Mouse (Mus musculus) macrophage (primary cell): ENCODE measurements around the gene Dgcr8. TPM values are rescaled to one million over a fixed set of nuclear protein-coding genes. Genes with fewer than 3 reads are reported as not detected.

Source experiments
- H3K27ac ChIP-seq: fragments of 350-480 bp; formaldehyde crosslinking; 2 replicates; pipeline ENCODE4 v1.9.0; 2021
- H3K36me3 ChIP-seq: fragments of 350-480 bp; formaldehyde crosslinking; 2 replicates; pipeline ENCODE4 v1.9.0; 2021; ENCODE audit errors: inconsistent target
- H3K4me3 ChIP-seq: fragments of 350-480 bp; formaldehyde crosslinking; 2 replicates; pipeline ENCODE4 v1.9.0; 2021; ENCODE audit errors: inconsistent target
- H3K79me2 ChIP-seq: fragments of 350-480 bp; formaldehyde crosslinking; 2 replicates; pipeline ENCODE4 v1.9.0; 2021; ENCODE audit errors: inconsistent target
- WGBS: methylation state at CpG from one replicate; pipeline ENCODE4 v1.1.7; 2026; ENCODE audit warnings: inconsistent platforms; ENCODE audit not compliant: missing documents; 5-methylcytosine and 5-hydroxymethylcytosine counted together
- polyA plus RNA-seq: library from polyadenylated mRNA; stranded (reverse); fragments of 250-400 nt; gene quantifications from 3 replicates; pipeline ENCODE4 v1.2.4, GENCODE M21; 2018; ENCODE audit warnings: inconsistent platforms

Gene Dgcr8
- polyA plus RNA-seq, 1 experiment from 2014 or later: 12.9 TPM

- no peak overlapping the region for H3K4me3 ChIP-seq
These were observed 67.5 kb downstream of the Dgcr8 start for GRCm38 (mm10) chr16:18221543-18221898.

DNA sequence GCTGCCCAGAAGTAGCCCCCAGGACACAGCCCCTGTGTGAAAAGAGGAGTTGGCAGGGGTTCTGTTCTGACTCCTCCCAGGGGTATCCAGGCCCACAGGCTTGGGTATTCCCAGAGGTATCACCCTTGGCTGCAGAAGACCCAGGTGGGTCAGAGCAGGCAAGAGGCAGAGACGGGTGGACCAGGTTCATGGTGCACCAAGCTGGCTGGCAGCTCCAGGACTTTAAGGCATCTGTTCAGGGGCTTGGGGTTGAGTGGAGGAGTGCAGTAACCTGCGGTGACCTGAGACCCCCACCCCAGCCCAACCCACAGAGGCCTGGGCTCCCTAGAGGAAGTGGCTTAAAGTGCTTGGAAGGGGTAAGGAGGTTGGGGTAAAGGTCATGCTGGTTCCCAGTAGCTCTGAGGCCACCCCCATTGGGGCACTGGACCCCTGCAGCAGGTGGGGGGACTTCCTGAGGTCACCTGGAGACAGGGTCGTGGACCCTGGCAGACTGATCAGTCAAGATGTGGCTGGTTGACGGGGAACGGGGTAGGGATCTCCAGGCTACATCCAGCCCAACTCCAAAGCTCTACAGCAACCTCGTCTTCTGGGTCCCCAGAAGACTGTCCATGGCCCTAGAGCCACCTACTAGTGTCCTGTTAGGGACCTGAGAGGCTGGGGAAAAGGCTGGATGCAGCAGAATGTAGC, 68.0 kb downstream of the Dgcr8 start:
- no peak overlapping the region for H3K27ac ChIP-seq
- WGBS: 87% methylated on average over 6 of the region's 6 CpGs
- no peak overlapping the region for H3K4me3 ChIP-seq

More at GRCm38 (mm10) chr16:18221543-18221898, 67.5 kb downstream of the Dgcr8 start:
- no peaks in the 10 kb centered on the region for H3K79me2 ChIP-seq
- peaks cover 15% of the 10 kb centered on the region for H3K36me3 ChIP-seq
- H3K27ac ChIP-seq: no peak overlapping the region
- 73% methylated on average over 11 of the region's 11 CpGs for WGBS

GRCm38 (mm10) chr16:18220001-18220400, 69.0 kb downstream of the Dgcr8 start:
- H3K4me3 ChIP-seq: no peak overlapping the region
- no peak overlapping the region for H3K27ac ChIP-seq
- WGBS: 32% methylated on average over 8 of the region's 8 CpGs
- no peaks in the 10 kb centered on the region for H3K79me2 ChIP-seq
- H3K36me3 ChIP-seq: 0 out of 2 replicates have a peak, but pooled peaks cover 8% of the 10 kb centered on the region

More for the DNA sequence above, 68.0 kb downstream of the Dgcr8 start:
- Histone ChIP-seq H3K36me3 (peaks cover 9% of the 10 kb centered on the region; the same call in 1 of the 2 replicates), H3K79me2 (no peaks in the 10 kb centered on the region)

DNA sequence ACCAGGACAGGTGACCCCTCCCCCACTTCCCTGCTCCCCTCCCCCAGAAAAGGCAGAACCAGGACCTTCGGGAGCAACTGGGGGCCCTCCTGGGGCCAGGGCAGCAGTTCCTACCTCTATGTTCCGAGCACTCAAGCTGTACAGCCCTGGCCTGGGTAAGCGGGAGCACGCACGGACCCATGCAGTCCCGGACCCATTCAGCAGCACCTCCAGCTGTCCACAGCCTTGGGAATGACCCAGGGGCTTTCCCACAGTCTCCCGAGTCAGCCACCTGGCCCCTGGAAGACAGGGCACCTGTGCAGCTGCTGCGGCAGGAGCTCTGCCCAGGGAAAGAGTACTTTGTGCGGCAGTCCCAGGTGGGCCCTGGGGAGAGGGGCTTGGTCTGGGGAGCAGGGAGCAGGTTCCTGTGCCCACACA, 70.5 kb downstream of the Dgcr8 start:
- Histone ChIP-seq H3K4me3 (no peak overlapping the region), H3K79me2 (no peaks in the 10 kb centered on the region), H3K36me3 (no peaks in the 10 kb centered on the region), H3K27ac (no peak overlapping the region)
- WGBS: 96% methylated on average over 5 of the region's 9 CpGs

DNA sequence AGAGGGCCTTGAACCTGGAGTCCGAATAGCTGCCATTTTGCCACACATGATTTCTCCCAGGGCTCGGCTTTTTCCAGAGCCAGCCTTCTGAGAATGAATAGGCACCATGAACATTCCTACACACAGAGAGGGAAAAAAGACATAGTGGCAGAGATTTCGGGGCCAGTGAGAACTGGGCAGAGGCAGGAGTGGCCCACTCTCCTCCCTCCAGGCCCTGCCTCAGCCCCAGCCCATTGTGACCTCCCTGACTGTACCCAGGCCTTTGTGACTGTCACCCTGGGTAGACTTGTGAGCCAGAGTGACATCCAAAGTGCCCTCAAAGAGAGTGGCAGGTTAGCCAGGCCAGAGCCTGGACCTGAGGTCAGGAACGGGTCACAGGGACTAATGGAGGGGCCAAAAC, 71.5 kb downstream of the Dgcr8 start, which contains the start of gene Ccdc188:
TSS of gene Ccdc188 (plus strand) at position 301 of the 400 bp plus-strand sequence.
- 95% methylated on average over 4 of the region's 4 CpGs for WGBS
- no peaks in the 10 kb centered on the region for H3K79me2 ChIP-seq
- H3K36me3 ChIP-seq: no peaks in the 10 kb centered on the region
- no peak within 1 kb of the TSS for H3K27ac ChIP-seq
- no peak within 1 kb of the TSS for H3K4me3 ChIP-seq

GRCm38 (mm10) chr16:18214858-18215257, 74.2 kb downstream of the Dgcr8 start:
- Histone ChIP-seq H3K36me3 (no peaks in the 10 kb centered on the region), H3K27ac (no peak overlapping the region), H3K4me3 (no peak overlapping the region), H3K79me2 (no peaks in the 10 kb centered on the region)
- whole genome bisulfite sequencing: 84% methylated on average over 7 of the region's 7 CpGs

DNA sequence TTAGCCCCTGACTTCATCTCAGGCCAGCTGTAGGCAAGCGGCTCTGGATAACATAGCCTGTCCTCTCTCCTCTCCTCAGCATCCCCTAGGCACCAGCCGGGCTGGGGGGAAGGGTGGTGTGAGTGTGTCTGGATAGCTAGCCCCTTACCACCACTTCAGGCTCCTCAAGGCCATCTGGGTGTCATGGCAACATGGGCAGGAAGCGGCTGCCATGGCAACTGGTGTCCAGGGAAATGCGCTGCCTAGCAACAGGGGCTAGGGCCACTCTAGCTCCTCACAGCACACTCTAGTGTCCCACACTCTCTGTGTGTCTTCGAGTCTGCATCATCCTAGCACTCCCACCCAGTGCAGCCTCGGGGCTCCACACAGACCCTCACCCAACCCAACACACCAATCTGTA, 75.4 kb downstream of the Dgcr8 start:
- 73% methylated on average over 6 of the region's 6 CpGs for WGBS
- H3K27ac ChIP-seq: no peak overlapping the region
- no peak overlapping the region for H3K4me3 ChIP-seq
- no peaks in the 10 kb centered on the region for H3K79me2 ChIP-seq
- no peaks in the 10 kb centered on the region for H3K36me3 ChIP-seq

DNA sequence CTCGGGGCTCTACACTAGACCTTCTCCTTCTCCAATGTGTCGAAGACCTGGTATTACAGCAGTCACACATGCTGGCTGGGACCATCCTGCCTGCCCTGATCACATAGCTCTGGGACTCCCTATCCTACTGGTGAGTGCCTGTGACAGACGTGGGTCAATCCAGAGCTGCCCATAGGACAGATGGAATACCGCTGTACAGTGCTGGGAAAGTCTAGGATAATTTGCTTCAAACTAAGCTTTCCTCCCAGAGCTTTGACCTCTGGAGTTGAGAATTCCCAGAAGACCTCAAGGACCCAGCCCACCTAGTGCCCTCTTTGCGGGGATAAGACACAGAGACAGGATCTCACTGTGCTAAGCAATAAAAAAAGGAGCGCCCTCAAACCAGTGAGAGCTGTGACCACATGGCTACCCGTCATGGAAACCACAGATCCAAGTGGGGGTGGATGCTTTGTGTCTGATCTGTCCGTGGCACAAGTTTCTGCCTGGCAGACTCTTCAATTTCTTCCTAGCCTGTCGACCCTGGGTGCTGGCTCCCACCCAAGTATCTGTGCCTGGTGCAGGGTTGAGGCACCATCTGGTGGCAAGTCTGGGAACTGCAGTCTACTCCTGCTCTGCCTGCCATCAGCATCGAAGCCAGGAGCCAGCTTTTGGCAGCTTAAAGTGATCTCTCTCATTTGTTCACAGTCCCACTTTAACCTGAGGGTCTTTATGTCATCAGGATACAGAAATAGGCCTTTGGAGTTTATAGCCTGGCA, 77.5 kb downstream of the Dgcr8 start:
- Histone ChIP-seq H3K36me3 (no peaks in the 10 kb centered on the region), H3K27ac (no peak overlapping the region), H3K4me3 (no peak overlapping the region), H3K79me2 (no peaks in the 10 kb centered on the region)
- 44% methylated on average over 10 of the region's 10 CpGs for WGBS

DNA sequence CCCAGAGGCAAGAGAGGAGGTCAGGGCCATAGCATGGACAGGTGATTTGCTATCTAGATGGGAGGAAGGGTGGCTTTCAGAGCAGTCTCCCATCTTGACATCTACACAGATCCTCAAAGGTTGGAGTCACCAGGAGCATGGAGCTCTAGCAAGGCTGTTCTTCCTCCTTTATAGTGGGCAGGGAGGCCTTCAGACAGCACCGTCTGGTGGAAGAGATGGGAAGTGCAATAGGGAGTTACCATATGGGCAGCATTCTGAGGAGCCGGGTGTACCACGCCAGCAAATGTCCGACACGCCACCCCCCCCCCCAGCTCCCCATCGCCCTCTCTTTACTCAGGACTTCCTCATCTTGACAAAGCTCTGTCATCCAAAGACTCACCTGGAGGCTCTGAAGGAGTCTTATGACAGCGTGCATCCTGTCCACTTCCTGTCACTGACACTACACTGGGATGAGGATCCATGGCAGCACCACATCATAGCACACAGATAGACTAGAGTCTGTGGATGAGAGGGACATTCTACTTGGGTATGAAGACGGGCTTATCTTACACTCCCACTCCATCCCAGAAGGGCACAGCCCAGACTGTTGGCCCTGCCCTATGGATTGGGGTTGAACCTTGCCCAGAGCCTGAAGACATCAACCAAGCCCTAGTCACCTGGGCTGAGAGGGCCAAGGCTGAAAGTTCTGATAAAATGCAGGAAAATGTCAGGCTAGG, 78.2 kb downstream of the Dgcr8 start:
- WGBS: 43% methylated on average over 3 of the region's 8 CpGs
- H3K27ac ChIP-seq: no peak overlapping the region
- no peak overlapping the region for H3K4me3 ChIP-seq
- no peaks in the 10 kb centered on the region for H3K79me2 ChIP-seq
- H3K36me3 ChIP-seq: no peaks in the 10 kb centered on the region

Other genes starting within 250 kb of the Dgcr8 start
- gene Dgcr6, start 236.4 kb downstream of the Dgcr8 start, polyA plus RNA-seq: 7.8 to 20.7 TPM (median 20.1 TPM) in 3 replicates
- 2.4 to 5.7 TPM (median 3.0 TPM) in 3 replicates for gene Prodh, start 199.0 kb downstream of the Dgcr8 start, polyA plus RNA-seq
- not detected in 3 replicates for gene Rtn4r, start 161.6 kb downstream of the Dgcr8 start, polyA plus RNA-seq
- not detected in 3 replicates for gene Ccdc188, start 71.4 kb downstream of the Dgcr8 start, polyA plus RNA-seq
- 6.7 to 9.5 TPM (median 8.9 TPM) in 3 replicates for gene Zdhhc8, start 54.1 kb downstream of the Dgcr8 start, polyA plus RNA-seq
- 38.8 to 85.1 TPM (median 48.0 TPM) in 3 replicates for gene Trmt2a, start 40.6 kb downstream of the Dgcr8 start, polyA plus RNA-seq
- 67.3 to 311 TPM (median 228 TPM) in 3 replicates for gene Ranbp1, start 40.5 kb downstream of the Dgcr8 start, polyA plus RNA-seq
- gene Gm49776, start 30.9 kb downstream of the Dgcr8 start, polyA plus RNA-seq: not detected in 3 replicates
- gene Tango2, start 58.9 kb upstream of the Dgcr8 start, polyA plus RNA-seq: 16.5 to 31.4 TPM (median 21.0 TPM) in 3 replicates
- gene Arvcf, start 58.9 kb upstream of the Dgcr8 start, polyA plus RNA-seq: 0.75 to 2.7 TPM (median 0.89 TPM) in 3 replicates
- gene Txnrd2, start 137.1 kb upstream of the Dgcr8 start, polyA plus RNA-seq: 10.3 to 16.8 TPM (median 14.7 TPM) in 3 replicates
- 118 to 154 TPM (median 126 TPM) in 3 replicates for gene Comt, start 137.6 kb upstream of the Dgcr8 start, polyA plus RNA-seq
- 0.89 to 4.1 TPM (median 1.3 TPM) in 3 replicates for gene Gnb1l, start 209.5 kb upstream of the Dgcr8 start, polyA plus RNA-seq
- 1.5 TPM in 1 of 3 replicates, not detected in the others for gene Rtl10, start 209.7 kb upstream of the Dgcr8 start, polyA plus RNA-seq